Mouse (Mus musculus): ENCODE results near the gene Ust. TPM values are rescaled to one million over a fixed set of nuclear protein-coding genes. Genes with fewer than 3 reads are reported as not detected.
A peak's percentile ranks its signal among the peaks of the same experiment; 100 is the strongest.

Ust gene
- polyA plus RNA-seq, 1 experiment from 2014 or later, result 9.0 TPM

DNA sequence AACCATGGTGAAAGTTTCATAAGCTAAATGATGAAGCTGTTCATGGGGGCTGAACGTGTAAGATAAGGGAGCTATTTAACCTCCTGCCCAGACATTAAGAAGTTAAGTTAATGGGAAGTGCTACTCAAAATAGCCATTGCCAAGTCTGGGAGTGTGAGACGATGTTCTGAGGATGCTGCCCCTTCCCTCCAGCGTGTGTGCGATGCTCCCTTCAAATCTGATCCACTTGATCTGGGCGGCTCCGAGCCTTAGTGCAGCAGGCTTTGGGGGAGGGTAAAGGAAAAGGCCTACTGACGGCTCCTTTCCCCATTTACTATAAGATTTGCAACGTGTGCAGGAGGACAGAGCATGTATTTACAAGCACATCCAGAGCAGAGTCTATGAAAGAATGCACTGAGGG is 301.7 kb downstream of the Ust start:
- H3K27ac ChIP-seq (ENCODE audit: low read depth, low read length), result no peak overlapping the region
- 9% methylated on average over 8 of the region's 8 CpGs for WGBS
- ATAC-seq (ENCODE audit: low FRiP score, low TSS enrichment), result no peak
- peaks cover 24% of the 10 kb centered on the region for H3K4me1 ChIP-seq (ENCODE audit: control insufficient read depth, insufficient read depth, low read length)
- no peaks in the 10 kb centered on the region for H3K27me3 ChIP-seq (ENCODE audit: control insufficient read depth, insufficient read depth, low read length)
- H3K36me3 ChIP-seq (ENCODE audit: control insufficient read depth, insufficient read depth, low read length), result no peaks in the 10 kb centered on the region
- H3K9ac ChIP-seq (ENCODE audit: low read depth, low read length), result no peak overlapping the region
- no peak overlapping the region for H3K4me3 ChIP-seq (ENCODE audit: low read length)
- H3K9me3 ChIP-seq (ENCODE audit: control insufficient read depth, low read length), result no peaks in the 10 kb centered on the region
- H3K4me2 ChIP-seq (replicated peaks; ENCODE audit: low read depth, low read length), result no peak overlapping the region

DNA sequence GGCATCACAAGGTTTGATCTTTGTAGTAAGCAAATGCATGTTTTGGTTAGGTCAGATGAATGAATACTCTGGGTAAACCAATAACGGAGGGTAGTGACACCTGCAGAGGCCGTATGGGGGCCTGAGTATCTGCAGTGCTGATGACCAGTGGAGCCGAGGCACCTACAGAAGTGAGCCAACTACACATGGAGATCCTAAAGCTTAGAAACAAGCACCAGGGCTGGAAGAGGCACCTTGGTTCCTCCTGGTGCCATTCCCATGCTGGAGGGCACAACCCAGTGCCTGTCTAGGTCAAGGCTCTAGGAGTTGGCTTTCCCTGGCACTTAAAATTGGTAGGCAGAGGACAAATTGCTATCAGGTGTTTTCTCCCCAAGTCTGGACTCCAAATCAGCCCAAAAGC is 303.4 kb downstream of the Ust start:
- ATAC-seq (ENCODE audit: low FRiP score, low TSS enrichment), result no peak
- WGBS, result 88% methylated on average over 3 of the region's 3 CpGs
- Histone ChIP-seq H3K27ac (ENCODE audit: low read depth, low read length) (no peak overlapping the region), H3K4me1 (ENCODE audit: control insufficient read depth, insufficient read depth, low read length) (peaks cover 24% of the 10 kb centered on the region), H3K9me3 (ENCODE audit: control insufficient read depth, low read length) (no peaks in the 10 kb centered on the region), H3K4me3 (ENCODE audit: low read length) (no peak overlapping the region), H3K4me2 (replicated peaks; ENCODE audit: low read depth, low read length) (no peak overlapping the region), H3K9ac (ENCODE audit: low read depth, low read length) (no peak overlapping the region), H3K27me3 (ENCODE audit: control insufficient read depth, insufficient read depth, low read length) (0 out of 2 replicates have a peak, but pooled peaks cover 3% of the 10 kb centered on the region), H3K36me3 (ENCODE audit: control insufficient read depth, insufficient read depth, low read length) (no peaks in the 10 kb centered on the region)

DNA sequence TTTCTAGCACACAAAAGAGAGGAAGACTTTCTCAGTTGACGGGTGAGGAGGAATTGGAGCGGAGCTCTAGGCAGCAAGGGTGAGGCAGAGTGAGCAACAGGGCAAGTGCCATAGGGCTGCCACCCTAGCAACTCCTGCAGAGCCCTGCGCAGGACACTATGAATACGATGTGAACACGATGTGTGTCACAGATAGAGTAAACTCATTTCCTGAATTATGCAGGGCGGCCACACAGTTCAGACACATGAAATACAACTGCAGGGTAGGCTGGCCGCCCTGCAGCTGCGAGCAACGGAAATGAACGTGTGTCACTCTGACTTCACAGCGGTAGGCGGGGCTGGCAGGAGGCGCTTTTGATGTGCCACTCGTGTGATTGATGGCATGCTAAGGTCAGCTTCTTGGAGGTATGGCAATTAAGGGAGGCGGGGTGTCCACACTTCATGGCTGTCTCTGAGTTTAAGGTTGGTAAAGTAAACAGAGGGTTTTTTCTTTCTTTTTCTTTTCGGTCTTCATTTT is 304.7 kb downstream of the Ust start:
- peak overlapping the region; percentile 36 for H3K4me2 ChIP-seq (replicated peaks; ENCODE audit: low read depth, low read length)
- peak overlapping the region; percentile 38; the same call in 1 of the 2 replicates for H3K27ac ChIP-seq (ENCODE audit: low read depth, low read length)
- peaks cover 24% of the 10 kb centered on the region for H3K4me1 ChIP-seq (ENCODE audit: control insufficient read depth, insufficient read depth, low read length)
- H3K4me3 ChIP-seq (ENCODE audit: low read length), result no peak overlapping the region; the same call in 1 of the 2 replicates
- no peaks in the 10 kb centered on the region for H3K36me3 ChIP-seq (ENCODE audit: control insufficient read depth, insufficient read depth, low read length)
- H3K9me3 ChIP-seq (ENCODE audit: control insufficient read depth, low read length), result no peaks in the 10 kb centered on the region
- 0 out of 2 replicates have a peak, but pooled peaks cover 3% of the 10 kb centered on the region for H3K27me3 ChIP-seq (ENCODE audit: control insufficient read depth, insufficient read depth, low read length)
- H3K9ac ChIP-seq (ENCODE audit: low read depth, low read length), result no peak overlapping the region
- 5% methylated on average over 16 of the region's 16 CpGs for WGBS
- ATAC-seq (ENCODE audit: low FRiP score, low TSS enrichment), result peak; percentile 82

DNA sequence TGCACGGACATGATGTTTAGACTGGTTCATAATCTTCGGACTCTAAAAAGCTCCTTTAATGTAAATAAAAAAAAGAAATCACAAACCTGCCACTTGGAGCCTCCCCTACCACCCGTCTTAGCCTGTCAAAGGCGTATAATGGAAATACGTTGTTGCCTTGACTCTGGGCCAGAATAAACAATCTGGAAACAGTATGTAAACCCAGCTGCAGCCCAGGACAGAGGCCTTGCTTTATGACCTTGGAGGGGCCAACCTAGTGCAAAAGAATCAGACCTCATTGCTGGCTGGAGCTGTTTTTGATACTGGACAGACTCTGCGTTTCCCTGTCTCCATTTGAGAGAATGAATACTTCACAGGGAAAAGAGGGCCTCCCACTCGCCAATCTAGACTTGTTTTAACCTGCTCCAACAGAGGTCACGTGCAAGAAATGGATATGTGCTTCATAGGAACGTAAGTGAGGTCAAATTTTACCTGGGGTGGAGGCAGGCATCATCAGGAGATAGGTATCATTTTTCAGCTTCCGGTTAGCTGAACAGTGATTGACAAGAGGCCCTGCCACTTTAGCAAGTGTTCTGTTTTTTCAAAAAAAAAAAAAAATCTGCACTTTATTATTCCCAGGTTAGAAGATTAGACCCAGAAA is 305.2 kb downstream of the Ust start:
- Histone ChIP-seq H3K9ac (ENCODE audit: low read depth, low read length) (no peak overlapping the region), H3K4me2 (replicated peaks; ENCODE audit: low read depth, low read length) (peak overlapping the region; percentile 36), H3K27me3 (ENCODE audit: control insufficient read depth, insufficient read depth, low read length) (0 out of 2 replicates have a peak, but pooled peaks cover 3% of the 10 kb centered on the region), H3K27ac (ENCODE audit: low read depth, low read length) (peak overlapping the region; percentile 38; the same call in 1 of the 2 replicates), H3K4me3 (ENCODE audit: low read length) (no peak overlapping the region; the same call in 1 of the 2 replicates), H3K9me3 (ENCODE audit: control insufficient read depth, low read length) (no peaks in the 10 kb centered on the region), H3K4me1 (ENCODE audit: control insufficient read depth, insufficient read depth, low read length) (peaks cover 24% of the 10 kb centered on the region), H3K36me3 (ENCODE audit: control insufficient read depth, insufficient read depth, low read length) (no peaks in the 10 kb centered on the region)
- 24% methylated on average over 10 of the region's 10 CpGs for WGBS
- ATAC-seq (ENCODE audit: low FRiP score, low TSS enrichment), result peak; percentile 45; the same call in 1 of the 2 replicates

DNA sequence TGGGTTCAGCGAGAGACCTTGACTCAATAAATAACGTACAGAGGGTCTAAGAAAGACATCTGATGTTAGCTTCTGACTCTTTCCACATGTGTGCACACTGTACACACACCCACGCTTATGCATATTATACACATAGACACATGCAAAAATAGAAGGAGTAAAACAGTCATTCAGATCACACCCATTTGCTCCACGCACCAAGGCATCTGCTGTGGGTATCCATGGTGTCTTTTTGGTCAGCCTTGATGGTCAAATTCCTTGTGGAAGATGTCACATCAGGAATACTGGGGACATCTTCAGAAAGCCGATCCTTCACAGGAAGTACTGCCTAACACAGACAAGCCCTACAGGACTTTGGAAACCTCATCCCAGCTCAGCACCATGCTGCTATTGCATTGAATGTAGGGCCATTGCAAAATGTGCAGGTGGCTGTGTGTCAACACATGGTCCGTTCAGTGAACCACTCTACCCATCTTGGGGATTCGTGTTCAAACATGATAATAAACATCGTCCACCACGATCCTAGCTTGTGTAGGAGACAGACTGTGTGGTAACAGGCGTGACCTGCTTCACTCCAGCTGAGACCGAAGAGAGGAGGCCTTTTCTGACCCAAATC is 305.9 kb downstream of the Ust start:
- no peaks in the 10 kb centered on the region for H3K36me3 ChIP-seq (ENCODE audit: control insufficient read depth, insufficient read depth, low read length)
- H3K4me1 ChIP-seq (ENCODE audit: control insufficient read depth, insufficient read depth, low read length), result peaks cover 24% of the 10 kb centered on the region
- H3K27ac ChIP-seq (ENCODE audit: low read depth, low read length), result no peak overlapping the region
- 56% methylated on average over 11 of the region's 11 CpGs for WGBS
- no peaks in the 10 kb centered on the region for H3K9me3 ChIP-seq (ENCODE audit: control insufficient read depth, low read length)
- ATAC-seq (ENCODE audit: low FRiP score, low TSS enrichment), result 0 out of 2 replicates have a peak, but pooled peaks have one; percentile 5
- H3K27me3 ChIP-seq (ENCODE audit: control insufficient read depth, insufficient read depth, low read length), result 0 out of 2 replicates have a peak, but pooled peaks cover 3% of the 10 kb centered on the region
- H3K4me3 ChIP-seq (ENCODE audit: low read length), result no peak overlapping the region
- H3K4me2 ChIP-seq (replicated peaks; ENCODE audit: low read depth, low read length), result no peak overlapping the region
- H3K9ac ChIP-seq (ENCODE audit: low read depth, low read length), result no peak overlapping the region

DNA sequence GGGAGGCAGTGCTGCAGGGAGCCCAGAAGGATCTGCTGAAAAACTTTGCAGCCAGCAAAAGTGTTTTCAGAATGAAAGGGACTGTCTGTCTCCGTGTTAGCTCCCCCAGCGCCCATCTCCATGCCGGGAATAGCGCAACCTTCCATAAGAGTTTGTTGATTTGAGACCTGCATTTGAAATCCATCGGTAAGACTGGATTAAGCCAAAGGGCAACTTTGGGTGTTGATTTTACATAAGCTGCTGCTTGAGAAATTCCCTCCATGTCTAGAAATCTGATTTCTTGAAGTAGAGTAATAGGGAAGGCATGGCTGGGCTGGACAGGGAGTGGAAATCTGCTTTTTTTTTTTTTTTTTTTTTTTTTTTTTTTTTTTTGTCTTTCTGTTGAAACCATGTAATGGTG is 306.9 kb downstream of the Ust start:
- Histone ChIP-seq H3K4me1 (ENCODE audit: control insufficient read depth, insufficient read depth, low read length) (peaks cover 19% of the 10 kb centered on the region), H3K27ac (ENCODE audit: low read depth, low read length) (no peak overlapping the region), H3K4me2 (replicated peaks; ENCODE audit: low read depth, low read length) (no peak overlapping the region), H3K9me3 (ENCODE audit: control insufficient read depth, low read length) (no peaks in the 10 kb centered on the region), H3K9ac (ENCODE audit: low read depth, low read length) (no peak overlapping the region), H3K36me3 (ENCODE audit: control insufficient read depth, insufficient read depth, low read length) (no peaks in the 10 kb centered on the region), H3K27me3 (ENCODE audit: control insufficient read depth, insufficient read depth, low read length) (0 out of 2 replicates have a peak, but pooled peaks cover 3% of the 10 kb centered on the region), H3K4me3 (ENCODE audit: low read length) (no peak overlapping the region)
- WGBS, result 87% methylated on average over 5 of the region's 5 CpGs
- no peak for ATAC-seq (ENCODE audit: low FRiP score, low TSS enrichment)

DNA sequence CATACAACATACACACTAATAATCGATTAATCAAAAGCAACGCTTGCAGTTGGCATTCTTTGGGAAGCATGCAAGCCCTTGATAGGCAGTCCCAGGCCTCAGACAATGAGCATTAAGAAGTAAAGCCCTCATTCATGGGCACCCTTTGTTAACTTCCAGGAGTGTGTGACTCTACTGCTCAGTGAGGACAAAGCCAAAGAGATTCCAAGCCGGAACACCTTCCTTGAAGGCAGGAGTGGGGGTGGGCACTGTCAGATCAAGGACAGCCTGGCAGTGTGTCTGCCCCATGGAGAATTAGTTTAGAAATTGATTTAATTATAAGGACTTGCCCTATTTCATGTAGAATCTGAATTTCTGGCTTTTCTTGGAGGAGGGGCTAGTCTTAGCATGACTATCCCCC is 308.3 kb downstream of the Ust start:
- Histone ChIP-seq H3K4me3 (ENCODE audit: low read length) (no peak overlapping the region), H3K4me1 (ENCODE audit: control insufficient read depth, insufficient read depth, low read length) (peaks cover 19% of the 10 kb centered on the region), H3K27me3 (ENCODE audit: control insufficient read depth, insufficient read depth, low read length) (0 out of 2 replicates have a peak, but pooled peaks cover 3% of the 10 kb centered on the region), H3K9me3 (ENCODE audit: control insufficient read depth, low read length) (no peaks in the 10 kb centered on the region), H3K9ac (ENCODE audit: low read depth, low read length) (no peak overlapping the region), H3K4me2 (replicated peaks; ENCODE audit: low read depth, low read length) (no peak overlapping the region), H3K27ac (ENCODE audit: low read depth, low read length) (no peak overlapping the region), H3K36me3 (ENCODE audit: control insufficient read depth, insufficient read depth, low read length) (no peaks in the 10 kb centered on the region)
- no peak for ATAC-seq (ENCODE audit: low FRiP score, low TSS enrichment)
- 93% methylated on average over 3 of the region's 3 CpGs for WGBS

DNA sequence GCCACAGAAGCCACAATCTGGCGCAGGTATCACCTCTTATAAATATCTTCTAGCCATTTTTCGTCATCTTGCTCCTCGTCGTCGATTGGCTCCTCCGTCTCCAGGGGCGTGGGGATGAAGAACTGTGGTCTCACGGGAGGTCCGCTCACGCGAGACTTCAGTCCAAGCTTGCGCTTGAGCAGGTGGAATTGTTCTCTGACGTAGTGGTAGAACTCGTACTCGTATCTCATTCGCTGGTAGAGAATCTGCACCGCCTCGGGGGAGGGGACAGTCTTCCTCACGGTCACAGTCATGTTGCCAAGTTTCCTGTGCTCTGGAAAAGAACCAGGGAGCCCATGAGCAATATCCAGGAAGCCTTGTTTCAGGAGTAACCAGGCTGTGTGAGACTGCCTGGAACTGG is 311.3 kb downstream of the Ust start:
- Histone ChIP-seq H3K9ac (ENCODE audit: low read depth, low read length) (no peak overlapping the region), H3K27me3 (ENCODE audit: control insufficient read depth, insufficient read depth, low read length) (0 out of 2 replicates have a peak, but pooled peaks cover 3% of the 10 kb centered on the region), H3K4me1 (ENCODE audit: control insufficient read depth, insufficient read depth, low read length) (no peaks in the 10 kb centered on the region), H3K27ac (ENCODE audit: low read depth, low read length) (no peak overlapping the region), H3K4me3 (ENCODE audit: low read length) (no peak overlapping the region), H3K9me3 (ENCODE audit: control insufficient read depth, low read length) (no peaks in the 10 kb centered on the region), H3K36me3 (ENCODE audit: control insufficient read depth, insufficient read depth, low read length) (no peaks in the 10 kb centered on the region), H3K4me2 (replicated peaks; ENCODE audit: low read depth, low read length) (no peak overlapping the region)
- ATAC-seq (ENCODE audit: low FRiP score, low TSS enrichment), result no peak
- WGBS, result 96% methylated on average over 19 of the region's 19 CpGs

DNA sequence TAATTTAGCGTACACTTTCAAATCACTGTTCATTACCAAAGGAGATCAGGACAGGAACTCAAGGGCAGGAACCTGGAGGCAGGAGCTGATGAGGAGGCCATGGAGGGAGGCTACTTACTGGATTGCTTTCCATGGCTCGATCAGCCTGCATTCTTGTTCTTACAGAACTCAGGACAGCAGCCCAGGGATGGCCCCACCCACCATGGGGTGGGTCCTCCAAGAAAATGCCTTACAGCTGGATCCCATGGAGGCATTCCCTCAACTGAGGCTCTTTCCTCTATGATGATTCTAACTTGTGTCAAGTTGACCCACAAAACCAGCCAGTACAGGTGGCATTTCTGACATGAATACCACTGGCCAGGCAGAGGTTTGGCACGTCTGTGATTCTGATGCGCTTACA is 314.9 kb downstream of the Ust start:
- Histone ChIP-seq H3K27me3 (ENCODE audit: control insufficient read depth, insufficient read depth, low read length) (no peaks in the 10 kb centered on the region), H3K4me3 (ENCODE audit: low read length) (no peak overlapping the region), H3K27ac (ENCODE audit: low read depth, low read length) (no peak overlapping the region), H3K9ac (ENCODE audit: low read depth, low read length) (no peak overlapping the region), H3K4me1 (ENCODE audit: control insufficient read depth, insufficient read depth, low read length) (no peaks in the 10 kb centered on the region), H3K9me3 (ENCODE audit: control insufficient read depth, low read length) (no peaks in the 10 kb centered on the region), H3K36me3 (ENCODE audit: control insufficient read depth, insufficient read depth, low read length) (no peaks in the 10 kb centered on the region), H3K4me2 (replicated peaks; ENCODE audit: low read depth, low read length) (no peak overlapping the region)
- no peak for ATAC-seq (ENCODE audit: low FRiP score, low TSS enrichment)
- WGBS, result 81% methylated on average over 4 of the region's 4 CpGs
